Mouse (Mus musculus) naive thymus-derived CD4-positive, alpha-beta T cell, adult 5 months (primary cell): Measurements from ENCODE around the gene Bmpr2. TPM values are rescaled to one million over a fixed set of nuclear protein-coding genes. Genes with fewer than 3 reads are reported as not detected.

Experiments
- polyA plus RNA-seq: library from polyadenylated mRNA; unstranded; fragments of 100-300 nt; shearing (Covaris generic); gene quantifications from one replicate; pipeline ENCODE4 v1.2.1, GENCODE M21; 2017

Gene Bmpr2
- 0.20 TPM for polyA plus RNA-seq

DNA sequence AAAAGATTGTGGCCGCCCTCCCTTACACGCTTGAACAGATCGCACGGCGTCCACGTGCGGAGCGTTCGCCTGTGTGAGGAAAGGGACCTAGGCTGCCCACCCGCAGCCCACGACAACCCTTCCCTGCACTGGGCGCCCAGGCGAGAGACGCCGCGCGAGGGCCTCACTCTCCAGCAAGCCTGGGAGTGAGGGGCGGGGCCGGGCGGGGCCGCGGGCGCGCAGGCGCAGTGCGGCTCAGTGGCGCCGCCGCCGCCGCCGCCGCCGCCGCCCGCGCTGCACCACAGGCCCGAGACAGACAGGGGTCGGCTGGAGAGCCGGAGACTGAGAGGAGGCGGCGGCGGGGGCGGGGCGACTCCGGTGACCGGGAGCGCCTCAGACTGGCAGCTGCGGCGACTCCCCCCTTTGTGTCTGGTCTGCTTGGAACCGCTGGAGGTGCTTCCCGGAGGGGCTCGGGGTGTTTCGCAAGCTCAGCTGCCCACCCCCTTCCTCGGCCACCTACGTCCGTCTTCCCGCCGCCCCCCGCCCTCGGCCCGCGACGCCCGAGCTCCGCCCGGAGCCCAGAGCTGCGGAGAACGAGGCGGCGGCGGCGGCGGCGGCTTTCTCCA is at the start of gene Bmpr2:
Bmpr2 (plus strand) TSS at position 237 of the 605 bp plus-strand sequence.

DNA sequence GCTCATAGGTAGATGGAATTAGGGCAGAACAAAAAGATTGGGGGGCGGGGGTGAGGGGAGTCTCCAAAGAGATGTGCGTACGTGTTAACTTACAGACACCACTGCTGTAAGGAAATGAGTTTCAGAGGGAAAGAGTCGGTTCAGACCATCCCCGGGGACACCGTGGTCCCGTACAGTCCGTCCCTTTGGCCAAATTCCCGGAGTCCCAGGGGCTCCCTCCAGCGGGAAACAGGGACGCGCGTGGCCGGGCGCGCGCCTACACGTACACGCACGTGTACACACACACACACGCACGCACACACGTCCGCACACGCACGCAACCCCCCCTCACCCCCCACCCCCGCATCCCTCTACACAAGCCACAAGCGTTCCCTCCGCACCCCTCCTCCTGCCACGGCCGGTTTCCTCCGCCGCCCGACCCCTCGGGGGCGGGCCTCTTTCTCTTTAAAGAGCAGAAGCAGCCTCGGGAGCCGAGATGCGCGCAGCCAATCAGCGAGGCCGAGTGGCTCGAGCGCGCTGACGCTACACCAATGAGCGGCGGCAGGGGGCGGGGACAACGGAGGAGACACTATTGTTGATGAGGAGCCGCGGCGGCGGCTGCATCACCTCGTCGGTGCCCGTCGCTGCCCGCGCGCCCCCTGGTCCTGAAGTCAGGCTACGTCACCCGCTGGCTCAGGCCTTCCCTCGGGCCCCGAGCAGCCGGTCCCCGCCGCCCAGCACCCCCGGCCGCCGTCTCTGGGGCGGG is 149.4 kb downstream of the Bmpr2 start, which contains the start of gene Fam117b:
Fam117b (plus strand) TSS at position 594 of the 745 bp plus-strand sequence.

Other genes with a start within 250 kb of the Bmpr2 start
- not detected for gene Gm973, start 247.1 kb upstream of the Bmpr2 start, polyA plus RNA-seq
- 355 TPM for gene Sumo1, start 92.6 kb upstream of the Bmpr2 start, polyA plus RNA-seq
- 276 TPM for gene Nop58, start 78.4 kb upstream of the Bmpr2 start, polyA plus RNA-seq
- gene Fam117b, start 149.6 kb downstream of the Bmpr2 start, polyA plus RNA-seq = 89.1 TPM